Comparison of ENCODE assay signal across 11 mouse cellular contexts in the genomic region with DNA sequence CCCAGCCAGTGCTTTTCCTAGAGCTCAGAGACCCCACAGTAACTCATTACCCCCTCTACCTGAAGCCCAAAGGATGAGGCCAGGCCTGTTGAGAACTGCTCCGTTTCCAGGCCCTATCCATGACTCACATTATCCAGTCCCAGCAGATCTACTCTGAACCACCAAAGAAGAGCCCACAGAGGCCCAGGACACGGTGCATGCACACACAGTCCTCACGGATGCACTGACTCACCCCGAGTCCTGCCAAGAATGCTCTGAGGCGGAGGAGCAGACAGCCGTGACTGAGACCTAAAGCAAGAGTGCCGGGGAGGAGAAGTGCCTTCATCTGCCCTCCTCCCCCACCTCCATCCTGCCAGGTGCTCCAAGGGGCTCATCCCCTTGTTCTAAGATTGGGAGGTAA. TPM values are rescaled to one million over a fixed set of nuclear protein-coding genes. Genes with fewer than 3 reads are reported as not detected.
DNase-seq lines count a peak whose midpoint lies in the region; ATAC-seq and TF ChIP-seq lines count a peak whose summit lies in the region.
"Had no signal": no experiment of that assay in that cellular context is flagged by ENCODE, and none has a peak within 500 bp of the region (broad histone marks: within the 10 kb centered on the region; RNA-seq: fewer than 3 reads in every experiment).

No protein-coding gene starts in this region.

- intact Hi-C loops in heart, postnatal 14 days (cut with DNase I) = no loop called here

- H3K9me3 ChIP-seq in heart, embryonic 14.5 days (ENCODE audit: control insufficient read depth, low read length) = no peaks in the 10 kb centered on the region
- H3K9me3 ChIP-seq in CH12.LX (replicated peaks; ENCODE audit: low read length) = no peaks in the 10 kb centered on the region
- no peaks in the 10 kb centered on the region for H3K9me3 ChIP-seq in kidney, postnatal 0 days (replicated peaks; ENCODE audit: low read length)
- no peaks in the 10 kb centered on the region for H3K9me3 ChIP-seq in intestine, embryonic 15.5 days
- H3K9me3 ChIP-seq: hindbrain, embryonic 15.5 days; limb, embryonic 13.5 days had no signal

- no peaks in the 10 kb centered on the region for H3K79me2 ChIP-seq in CH12.LX (replicated peaks; ENCODE audit: control insufficient read depth, extremely low read depth, insufficient read depth, poor library complexity, severe bottlenecking)

- DNase-seq in heart, postnatal 14 days = no peak
- DNase-seq in CH12.LX (ENCODE audit: extremely low read depth) = peak; percentile 31
- peak; percentile 73 for DNase-seq in adrenal gland, postnatal 10 days
- peak; percentile 52 for DNase-seq in kidney, postnatal 0 days (ENCODE audit: low spot score)
- no peak for DNase-seq in lung, adult 2 months
- DNase-seq in lung, postnatal 4 days = no peak
- DNase-seq: thymus, postnatal 36 days had no signal

- in situ Hi-C loops in CH12.LX (cut with MboI; ENCODE audit: low pct_ligation_motif_present, low pct_unique_long_range_greater_than_20kb, low sequenced_read_pairs) = loop anchor here (5.0 kb wide), 1 partner anchor 38 kb away; no protein-coding TSS in a partner anchor

- dilution Hi-C loops in CH12.LX (cut with MboI; ENCODE audit: extremely low pct_ligation_motif_present, extremely low pct_unique_long_range_greater_than_20kb, low sequenced_read_pairs) = no loop called here

- peaks cover 44% of the 10 kb centered on the region for H3K36me3 ChIP-seq in heart, embryonic 14.5 days (ENCODE audit: control insufficient read depth, insufficient read depth, low read length)
- H3K36me3 ChIP-seq in CH12.LX (replicated peaks in 1 of 2; ENCODE audit: control insufficient read depth in 1 of 2, insufficient read depth in 1 of 2, low read length in 1 of 2) = no peaks in the 10 kb centered on the region
- H3K36me3 ChIP-seq in kidney, postnatal 0 days (ENCODE audit: insufficient read depth, low read length) = 0 out of 2 replicates have a peak, but pooled peaks cover 7% of the 10 kb centered on the region
- no peaks in the 10 kb centered on the region for H3K36me3 ChIP-seq in intestine, embryonic 15.5 days

- ATAC-seq in heart, embryonic 14.5 days (ENCODE audit: insufficient number of reproducible peaks, insufficient read depth, low FRiP score, low read depth) = 0 out of 2 replicates have a peak, but pooled peaks have one; percentile 36
- peak; percentile 88 for ATAC-seq in kidney, postnatal 0 days (replicated peaks; ENCODE audit: low FRiP score, low read depth)
- no peak for ATAC-seq in intestine, embryonic 15.5 days

- peak overlapping the region in 1 of 2 experiments; percentile 58; a peak in 2 of 4 replicates for H3K27ac ChIP-seq in heart, embryonic 14.5 days (replicated peaks in 1 of 2; ENCODE audit: control insufficient read depth in 1 of 2, insufficient read depth in 1 of 2, low read depth in 2 of 2, low read length in 2 of 2)
- H3K27ac ChIP-seq in CH12.LX (ENCODE audit: insufficient read depth, low read depth) = no peak overlapping the region
- peak overlapping the region; percentile 42; the same call in 1 of the 2 replicates for H3K27ac ChIP-seq in kidney, postnatal 0 days
- H3K27ac ChIP-seq in intestine, embryonic 15.5 days = no peak overlapping the region
- H3K27ac ChIP-seq: hindbrain, embryonic 15.5 days; limb, embryonic 13.5 days had no signal

- TF ChIP-seq EP300 in CH12.LX (IDR thresholded peaks at IDR 0.05; ENCODE audit: low read length) = no peak

- 43% methylated on average over 7 of the region's 7 CpGs for WGBS in heart, embryonic 14.5 days
- 31% methylated on average over 7 of the region's 7 CpGs for WGBS in kidney, postnatal 0 days
- WGBS in lung, adult 2 months = 70% methylated on average over 7 of the region's 7 CpGs
- WGBS in intestine, embryonic 15.5 days = 72% methylated on average over 7 of the region's 7 CpGs

- no peak overlapping the region for H3K4me3 ChIP-seq in heart, embryonic 14.5 days (ENCODE audit: control insufficient read depth in 1 of 2, insufficient read depth in 1 of 2, low read depth in 1 of 2, low read length in 2 of 2)
- H3K4me3 ChIP-seq in CH12.LX (replicated peaks in 1 of 3; ENCODE audit: low read depth in 2 of 3, low read length in 2 of 3, poor library complexity in 1 of 3) = no peak overlapping the region
- H3K4me3 ChIP-seq in kidney, postnatal 0 days (replicated peaks; ENCODE audit: low read depth, low read length) = no peak overlapping the region
- H3K4me3 ChIP-seq in lung, adult 2 months (replicated peaks; ENCODE audit: extremely low read depth, low read depth, low read length) = no peak overlapping the region
- H3K4me3 ChIP-seq in intestine, embryonic 15.5 days (replicated peaks) = no peak overlapping the region
- H3K4me3 ChIP-seq: hindbrain, embryonic 15.5 days; limb, embryonic 13.5 days had no signal

- H3K4me1 ChIP-seq in heart, embryonic 14.5 days (ENCODE audit: control insufficient read depth in 2 of 2, insufficient read depth in 2 of 2, low read length in 2 of 2) = peaks cover 13 to 28% of the 10 kb centered on the region in 2 experiments
- peaks cover 3 to 15% of the 10 kb centered on the region in 2 experiments; a peak in 3 of 4 replicates for H3K4me1 ChIP-seq in CH12.LX (ENCODE audit: control insufficient read depth in 1 of 2, insufficient read depth in 2 of 2)
- 0 out of 2 replicates have a peak, but pooled peaks cover 5% of the 10 kb centered on the region for H3K4me1 ChIP-seq in kidney, postnatal 0 days (replicated peaks; ENCODE audit: insufficient read depth, low read length)
- H3K4me1 ChIP-seq in lung, adult 2 months (ENCODE audit: control insufficient read depth, insufficient read depth, low read length) = no peaks in the 10 kb centered on the region
- H3K4me1 ChIP-seq in intestine, embryonic 15.5 days (replicated peaks) = 0 out of 2 replicates have a peak, but pooled peaks cover 2% of the 10 kb centered on the region
- H3K4me1 ChIP-seq: hindbrain, embryonic 15.5 days; limb, embryonic 13.5 days had no signal

- H3K27me3 ChIP-seq in heart, embryonic 14.5 days (ENCODE audit: control insufficient read depth, insufficient read depth, low read length) = no peaks in the 10 kb centered on the region
- H3K27me3 ChIP-seq in CH12.LX (replicated peaks) = peaks cover 43% of the 10 kb centered on the region
- H3K27me3 ChIP-seq in kidney, postnatal 0 days (ENCODE audit: insufficient read depth, low read length) = no peaks in the 10 kb centered on the region
- no peaks in the 10 kb centered on the region for H3K27me3 ChIP-seq in intestine, embryonic 15.5 days (replicated peaks)
- H3K27me3 ChIP-seq: hindbrain, embryonic 15.5 days; limb, embryonic 13.5 days had no signal

- no peak for TF ChIP-seq RAD21 in CH12.LX (IDR thresholded peaks at IDR 0.05; ENCODE audit: low read depth, low read length)

- TF ChIP-seq POLR2A in CH12.LX (IDR thresholded peaks at IDR 0.05; ENCODE audit: low read depth, low read length) = no peak
- no peak for TF ChIP-seq POLR2A in lung, adult 2 months (IDR thresholded peaks at IDR 0.05; ENCODE audit: borderline replicate concordance, extremely low read depth, low read depth, low read length)

- H3K9ac ChIP-seq in heart, embryonic 14.5 days (ENCODE audit: low read length) = peak overlapping the region; percentile 11; the same call in 1 of the 2 replicates
- no peak overlapping the region for H3K9ac ChIP-seq in CH12.LX (ENCODE audit: insufficient read depth, low read depth)
- H3K9ac ChIP-seq in kidney, postnatal 0 days (ENCODE audit: low read depth, low read length) = no peak overlapping the region
- no peak overlapping the region for H3K9ac ChIP-seq in intestine, embryonic 15.5 days
- H3K9ac ChIP-seq: hindbrain, embryonic 15.5 days had no signal

- no peak overlapping the region for H3K4me2 ChIP-seq in heart, embryonic 14.5 days (ENCODE audit: low read length)
- H3K4me2 ChIP-seq in CH12.LX (ENCODE audit: insufficient read depth, low read depth, poor library complexity, severe bottlenecking) = no peak overlapping the region
- H3K4me2 ChIP-seq in kidney, postnatal 0 days (ENCODE audit: low read length) = no peak overlapping the region
- no peak overlapping the region for H3K4me2 ChIP-seq in intestine, embryonic 15.5 days (replicated peaks)
- H3K4me2 ChIP-seq: hindbrain, embryonic 15.5 days; limb, embryonic 13.5 days had no signal

- no peak for TF ChIP-seq CTCF in CH12.LX (conservative IDR thresholded peaks at IDR 0.05 in 1 of 2, IDR thresholded peaks at IDR 0.05 in 1 of 2; ENCODE audit: low read depth in 2 of 2, low read length in 2 of 2)
- no peak for TF ChIP-seq CTCF in kidney, postnatal 0 days (IDR thresholded peaks at IDR 0.05; ENCODE audit: low read depth)
- TF ChIP-seq CTCF in lung, adult 2 months (IDR thresholded peaks at IDR 0.05; ENCODE audit: insufficient read depth, low read length) = no peak

TF ChIP-seq in CH12.LX, 34 proteins besides CTCF, POLR2A, EP300 and RAD21 (continues in another document):
- no peak for TF ChIP-seq TCF12 (IDR thresholded peaks at IDR 0.05; ENCODE audit: low read depth, low read length)
- TF ChIP-seq MAX (IDR thresholded peaks at IDR 0.05; ENCODE audit: low read length) = no peak
- no peak for TF ChIP-seq MEF2A (IDR thresholded peaks at IDR 0.05; ENCODE audit: borderline replicate concordance, low read depth, low read length)
- TF ChIP-seq MYC (IDR thresholded peaks at IDR 0.05; ENCODE audit: low read depth, low read length) = no peak
- no peak for TF ChIP-seq NELFE (IDR thresholded peaks at IDR 0.05; ENCODE audit: low read depth, low read length)
- TF ChIP-seq MXI1 (IDR thresholded peaks at IDR 0.05; ENCODE audit: low read depth, low read length) = no peak
- TF ChIP-seq ZNF384 (IDR thresholded peaks at IDR 0.05; ENCODE audit: low read depth, low read length) = no peak

RNA-seq across cellular contexts. Expression of gene Sfxn5, which starts 16.0 kb away (rescaled TPM):
- polyA plus RNA-seq in heart, embryonic 14.5 days (2014; fragmentation: Nextera tagmentation; extraction: Ambion mirVana) = 2.7 and 3.1 TPM in 2 replicates
- total RNA-seq in heart, postnatal 14 days (2021) = 1 to 10 TPM; 3.9 to 5.7 TPM
- total RNA-seq in CH12.LX (2012; rRNA removed) = 0.55 and 0.63 TPM in 2 replicates
- 0.66 and 0.88 TPM in 2 replicates for total RNA-seq in CH12.LX (2014; rRNA removed)
- polyA plus RNA-seq in CH12.LX (2012; ENCODE audit: insufficient read length, low read depth) = 0.93 and 1.4 TPM in 2 replicates
- 10 to 100 TPM; 21.5 to 23.1 TPM for total RNA-seq in adrenal gland, postnatal 10 days (2021)
- 12.9 and 15.7 TPM in 2 replicates for polyA plus RNA-seq in kidney, postnatal 0 days (2015; fragmentation: Nextera tagmentation; extraction: Ambion mirVana)
- polyA plus RNA-seq in lung, adult 2 months (2012; rRNA removed) = 8.0 and 8.2 TPM in 2 replicates
- 6.7 and 7.7 TPM in 2 replicates for polyA plus RNA-seq in intestine, embryonic 15.5 days (2015; fragmentation: Nextera tagmentation; extraction: Ambion mirVana)

RNA-seq across cellular contexts. Expression of gene Rab11fip5, which starts 25.2 kb away (rescaled TPM):
- polyA plus RNA-seq in heart, embryonic 14.5 days (2014; fragmentation: Nextera tagmentation; extraction: Ambion mirVana) = 36.5 and 42.2 TPM in 2 replicates
- 10 to 100 TPM; 53.9 to 54.0 TPM for total RNA-seq in heart, postnatal 14 days (2021)
- 0.13 and 0.30 TPM in 2 replicates for total RNA-seq in CH12.LX (2012; rRNA removed)
- 0.11 and 0.13 TPM in 2 replicates for total RNA-seq in CH12.LX (2014; rRNA removed)
- 0.17 TPM in 1 of 2 replicates, not detected in the other for polyA plus RNA-seq in CH12.LX (2012; ENCODE audit: insufficient read length, low read depth)
- 10 to 100 TPM; 24.5 to 32.4 TPM for total RNA-seq in adrenal gland, postnatal 10 days (2021)
- 21.0 and 21.2 TPM in 2 replicates for polyA plus RNA-seq in kidney, postnatal 0 days (2015; fragmentation: Nextera tagmentation; extraction: Ambion mirVana)
- 20.0 and 24.9 TPM in 2 replicates for polyA plus RNA-seq in lung, adult 2 months (2012; rRNA removed)
- polyA plus RNA-seq in intestine, embryonic 15.5 days (2015; fragmentation: Nextera tagmentation; extraction: Ambion mirVana) = 12.0 and 14.7 TPM in 2 replicates

Comparison
In these comparisons a context has a peak if more than half of its experiments do, and no peak if none do; other contexts are left out.
1. DNase-seq: peak in CH12.LX (single experiment), adrenal gland, postnatal 10 days (single experiment) and kidney, postnatal 0 days (single experiment); none in heart, postnatal 14 days (0 of 2), lung, adult 2 months (single experiment) and lung, postnatal 4 days (0 of 2).
2. RNA of gene Rab11fip5, which starts 25.2 kb away (polyA plus RNA-seq): 36.5 to 42.2 TPM in heart, embryonic 14.5 days, 20.0 to 24.9 TPM in lung, adult 2 months, 21.0 to 21.2 TPM in kidney, postnatal 0 days and 12.0 to 14.7 TPM in intestine, embryonic 15.5 days; 0.17 TPM in CH12.LX; every median in the first group is over 10 times any median in the second.